Mouse (Mus musculus): ENCODE measurements around the gene Srsf12.

- TF ChIP-seq CTCF (IDR thresholded peaks at IDR 0.05; ENCODE audit: extremely low read depth, insufficient read depth, low read length) (no peak), POLR2A (IDR thresholded peaks at IDR 0.05; ENCODE audit: extremely low read depth, insufficient read depth, low read length) (no peak)
Observed at GRCm38 (mm10) chr4:33221847-33222246, 13.1 kb downstream of the Srsf12 start.
